Mouse (Mus musculus) hindlimb bud, embryonic 11.5 days (tissue): ENCODE data around the gene Prlh.

Experiments
- DNase-seq: peaks from one replicate; pipeline ENCODE4 v3.0.0-alpha.2; 2012; ENCODE audit warnings: low read depth, low spot score; ENCODE audit errors: extremely low spot score

Prlh gene

DNA sequence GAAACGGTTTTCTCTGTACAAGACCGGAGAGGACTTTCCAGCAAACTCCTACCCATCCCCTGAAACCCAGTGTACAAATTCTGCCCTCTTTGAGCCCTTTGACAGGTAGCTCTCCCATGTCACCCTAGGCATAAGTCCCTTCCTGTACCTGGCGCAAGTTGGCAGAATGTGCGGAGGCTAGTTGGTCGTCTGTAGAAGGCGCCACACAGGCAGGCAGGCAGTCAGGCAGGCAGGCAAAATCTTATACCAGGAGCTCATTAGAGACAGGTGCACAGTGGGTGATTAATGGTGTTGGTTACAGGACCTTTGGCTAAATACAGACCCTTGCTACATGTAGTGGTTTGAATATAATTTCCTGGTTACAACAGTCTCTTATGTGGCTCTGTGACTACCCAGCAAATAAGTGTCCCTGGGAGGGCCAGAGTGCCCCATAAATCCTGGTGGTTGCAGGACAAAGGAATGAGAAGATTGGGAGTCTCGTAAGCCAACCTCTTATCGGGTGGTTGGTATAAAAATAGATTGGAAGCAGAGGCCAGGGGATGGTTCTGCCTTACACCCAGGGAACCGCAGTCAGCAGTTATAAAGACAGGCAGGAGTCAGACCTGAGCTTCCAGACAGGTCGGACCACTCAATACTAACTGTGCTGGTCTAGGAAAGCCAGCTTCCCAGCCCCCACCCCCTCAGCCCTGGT is 47.1 kb downstream of the Prlh start:
- no peak for DNase-seq

DNA sequence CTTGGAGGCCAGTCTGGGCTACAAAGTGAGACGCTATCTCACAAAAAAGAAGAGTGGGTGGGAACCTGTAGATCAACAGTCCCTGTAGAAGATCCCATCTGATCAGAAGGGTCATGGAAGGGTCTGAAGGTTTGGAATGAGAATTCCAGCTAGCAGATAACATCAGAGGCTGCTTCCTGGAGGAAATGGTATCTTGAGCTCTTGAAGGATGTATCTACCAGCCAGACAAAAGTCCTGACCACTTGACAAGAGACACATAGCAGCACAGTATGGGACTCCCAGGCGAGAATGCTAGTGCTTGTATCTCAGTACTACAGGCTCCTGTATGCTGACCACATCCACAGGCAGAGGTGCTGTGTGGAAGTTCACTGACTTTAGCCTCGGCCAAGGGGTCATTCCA is 48.2 kb downstream of the Prlh start:
- no peak for DNase-seq

DNA sequence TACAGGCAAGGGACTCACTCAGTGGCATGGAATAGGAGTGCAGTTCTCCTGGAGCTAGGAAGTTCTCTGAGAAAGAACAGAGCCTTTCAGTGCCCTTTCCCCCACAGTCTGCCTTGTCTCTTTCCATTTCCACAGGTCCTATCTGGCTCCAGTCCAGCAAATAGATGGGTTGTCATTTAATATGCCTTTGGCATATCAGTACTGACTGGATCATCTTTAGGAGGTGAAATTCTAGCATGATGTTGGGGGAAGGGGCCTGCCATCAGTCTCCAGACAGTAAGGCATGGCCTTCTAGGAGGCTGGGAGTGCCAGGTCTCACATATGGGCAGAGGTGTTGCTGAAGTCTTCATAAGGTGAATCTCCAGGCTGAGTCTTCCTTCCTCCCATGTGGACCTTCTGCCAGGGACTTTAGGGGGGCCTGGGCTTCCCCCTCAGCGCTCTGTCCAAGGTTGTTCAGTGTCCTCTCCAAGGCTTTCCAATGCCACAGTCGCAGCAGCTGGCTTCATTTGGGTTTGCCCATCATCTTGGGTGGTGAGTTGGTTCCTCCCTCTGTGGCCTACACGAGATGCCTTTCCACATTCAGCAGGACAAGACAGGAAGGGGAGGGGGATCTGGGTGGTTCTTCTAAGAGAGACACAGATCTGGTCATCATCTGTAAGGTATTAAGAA is 49.1 kb downstream of the Prlh start:
- DNase-seq: no peak

DNA sequence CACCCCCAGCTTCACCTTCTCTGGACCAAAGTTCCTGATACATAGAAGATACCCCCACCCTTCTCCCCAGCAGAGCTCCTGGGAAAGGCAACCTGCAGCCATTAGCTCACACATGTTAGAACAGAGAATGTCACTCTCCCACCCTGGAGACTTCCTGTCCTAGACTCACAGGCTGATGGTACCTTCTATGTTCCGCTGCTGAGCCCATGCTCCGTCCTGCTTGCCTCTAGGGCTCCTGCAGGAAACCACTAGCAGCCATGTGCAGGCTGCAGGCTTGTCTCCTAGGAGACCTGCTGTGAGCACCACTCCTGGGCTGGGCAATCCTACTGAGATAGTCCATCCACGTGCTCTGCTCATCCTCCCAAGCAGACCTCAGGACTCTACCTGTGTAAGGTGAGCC is 49.7 kb downstream of the Prlh start:
- DNase-seq: no peak
